Mouse (Mus musculus) ZHBTc4 (cell line): Measurements from ENCODE around the gene Gapdh.

Experiments used
- DNase-seq: peaks from one replicate; pipeline ENCODE4 v3.0.0-alpha.2; 2011; ENCODE audit warnings: low read depth, low spot score

Gapdh gene

DNA sequence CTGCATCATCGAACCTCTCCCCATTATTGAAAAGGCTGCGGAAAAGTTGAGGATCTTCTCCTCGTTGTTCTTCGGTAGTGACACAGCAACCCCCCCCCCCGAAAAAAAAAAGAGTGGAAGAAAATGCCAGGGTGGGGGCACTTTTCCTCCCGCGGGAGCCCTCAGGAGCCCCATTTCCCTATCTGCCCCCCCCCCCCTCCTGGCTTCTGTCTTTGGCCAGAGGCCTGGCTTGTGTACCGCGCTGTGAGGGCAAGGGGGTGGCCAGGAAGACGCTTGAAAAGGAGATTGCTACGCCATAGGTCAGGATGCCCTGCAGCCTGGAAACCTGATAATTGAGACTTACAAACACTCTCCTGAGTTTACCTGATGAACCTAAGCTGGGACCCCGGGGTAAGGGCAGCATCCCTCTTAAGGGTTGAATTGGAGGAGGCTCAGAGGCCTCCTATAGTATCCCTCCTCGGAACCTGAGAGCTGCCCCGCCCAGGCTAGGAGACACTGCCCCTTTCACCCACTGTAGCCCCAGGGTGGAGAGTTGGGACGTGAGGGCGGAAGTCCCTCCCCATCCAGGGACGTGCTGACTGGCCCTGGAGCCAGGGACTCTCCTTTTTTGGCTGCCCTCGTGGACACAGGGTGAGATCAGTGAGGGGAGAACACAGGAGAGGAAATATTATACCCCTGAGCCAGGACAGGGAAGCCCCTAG, at the start of gene Gapdh:
Gene Gapdh (minus strand): TSS at position 417 of the 701 bp plus-strand sequence.
- peak; percentile 72 for DNase-seq

DNA sequence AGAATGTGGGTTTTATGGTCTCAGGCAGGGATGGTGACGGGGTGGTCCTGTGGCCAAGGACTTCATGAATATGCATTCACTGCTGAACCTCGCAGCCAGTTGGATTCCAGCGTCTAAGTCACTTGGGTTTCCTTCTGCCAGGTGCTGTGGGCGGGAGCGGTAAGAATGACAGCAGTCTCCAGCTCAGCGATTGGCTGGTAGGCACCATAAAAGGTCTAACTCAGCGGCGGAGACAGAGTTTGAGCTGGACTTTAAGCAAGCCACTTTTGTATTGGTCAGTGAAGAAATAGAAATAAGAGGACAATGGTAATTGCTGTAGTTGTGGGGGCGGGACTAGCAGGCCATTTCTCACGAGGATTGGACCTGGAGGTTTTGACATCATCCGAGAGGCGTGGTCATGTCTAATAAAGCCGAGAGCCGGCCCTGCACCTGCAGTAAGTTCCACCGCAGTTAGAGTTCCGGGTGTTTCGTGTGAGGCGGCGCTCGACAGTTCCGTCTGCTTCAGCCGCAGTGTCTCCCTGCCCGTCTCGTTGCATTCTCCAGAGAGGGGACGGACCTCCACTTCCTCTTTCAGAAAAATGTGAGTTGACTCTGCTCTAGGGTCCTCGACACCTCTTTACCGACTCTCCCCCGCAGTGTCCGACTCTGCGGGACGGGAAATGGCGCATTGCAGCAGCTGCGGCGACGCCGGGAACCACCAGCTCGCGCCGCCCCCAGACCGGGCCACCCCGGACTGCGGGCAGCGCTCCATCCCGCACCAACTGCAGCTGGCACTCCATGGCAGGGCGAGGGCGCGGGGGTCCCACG, 49.1 kb upstream of the Gapdh start, which contains the start of gene Vamp1:
Gene Vamp1 (plus strand): TSS at position 404 of the 807 bp plus-strand sequence.
- DNase-seq = peak; percentile 98

DNA sequence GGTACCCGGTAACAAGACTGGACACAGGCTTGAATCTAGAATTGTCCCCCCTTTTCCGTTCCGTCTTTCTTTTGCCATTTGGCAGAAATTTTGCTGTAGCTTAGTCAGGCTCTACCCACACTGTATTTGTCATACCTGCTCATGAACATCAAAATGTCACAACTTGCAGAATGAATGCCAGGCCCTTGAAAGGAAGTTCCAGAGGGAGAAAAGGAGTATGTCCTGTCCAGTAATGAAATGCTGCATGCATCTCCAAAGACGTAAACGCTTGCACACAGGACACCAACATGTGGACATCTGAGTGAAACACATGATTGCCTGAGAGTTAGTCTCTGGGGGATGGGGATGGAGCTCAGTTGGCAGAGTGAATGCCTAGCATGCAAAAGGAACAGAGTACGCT, 47.4 kb upstream of the Gapdh start:
- no peak for DNase-seq

DNA sequence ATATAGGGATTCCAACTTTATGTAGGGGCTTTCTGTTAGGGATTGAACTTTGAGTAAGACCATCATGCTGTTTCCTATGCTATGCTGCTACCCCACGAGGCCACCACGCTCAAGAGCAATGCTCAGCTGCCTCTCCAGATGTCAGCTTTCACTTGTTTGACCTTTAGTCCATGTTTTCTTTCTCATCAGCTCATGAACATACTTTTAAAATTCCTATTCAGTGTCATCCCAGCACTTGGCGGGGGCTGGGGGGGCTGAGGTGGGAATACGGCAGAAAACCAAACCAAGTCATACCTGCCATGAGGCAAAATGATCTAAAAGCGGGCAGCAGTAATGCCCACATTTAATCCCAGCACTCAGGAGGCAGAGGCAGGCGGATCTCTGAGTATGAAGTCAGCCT, 46.9 kb upstream of the Gapdh start:
- no peak for DNase-seq

DNA sequence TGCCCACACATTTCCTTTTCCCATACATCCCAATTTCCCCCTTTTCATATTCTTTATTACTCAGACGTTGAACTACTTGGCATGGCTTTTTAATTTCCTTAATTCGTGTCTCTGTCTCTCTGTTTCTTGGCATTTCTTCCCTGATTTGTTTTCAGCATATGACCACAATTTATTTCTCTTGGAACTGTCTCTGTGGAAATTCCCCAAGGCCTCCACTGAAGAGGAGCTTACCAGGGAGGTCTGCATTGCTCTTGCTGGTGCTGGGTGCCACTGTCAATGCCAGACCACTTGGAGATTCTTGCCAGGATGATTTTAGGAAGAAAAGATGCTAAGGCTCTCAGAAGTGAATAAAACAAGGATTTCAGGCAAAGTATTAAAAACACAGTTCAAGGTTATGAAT, 46.4 kb upstream of the Gapdh start:
- no peak for DNase-seq

DNA sequence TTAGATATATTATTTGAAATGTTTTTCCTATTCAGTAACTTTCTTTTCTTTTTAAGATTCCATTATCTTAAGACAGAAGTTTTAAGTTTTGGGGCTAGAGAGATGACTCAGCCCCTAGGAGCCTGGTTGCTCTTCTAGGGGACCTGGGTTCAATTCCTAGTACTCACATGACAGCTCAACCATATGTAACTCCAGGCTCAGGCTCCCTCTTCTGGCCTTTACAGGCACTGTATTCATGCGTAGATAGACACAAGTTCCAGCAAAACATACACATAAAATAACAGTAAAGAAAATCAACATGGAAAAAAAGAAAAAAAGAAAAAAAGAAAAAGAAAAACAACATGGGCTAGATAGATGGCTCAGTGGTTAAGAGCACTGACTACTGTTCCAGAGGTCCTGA, 44.2 kb upstream of the Gapdh start:
- peak; percentile 42 for DNase-seq

DNA sequence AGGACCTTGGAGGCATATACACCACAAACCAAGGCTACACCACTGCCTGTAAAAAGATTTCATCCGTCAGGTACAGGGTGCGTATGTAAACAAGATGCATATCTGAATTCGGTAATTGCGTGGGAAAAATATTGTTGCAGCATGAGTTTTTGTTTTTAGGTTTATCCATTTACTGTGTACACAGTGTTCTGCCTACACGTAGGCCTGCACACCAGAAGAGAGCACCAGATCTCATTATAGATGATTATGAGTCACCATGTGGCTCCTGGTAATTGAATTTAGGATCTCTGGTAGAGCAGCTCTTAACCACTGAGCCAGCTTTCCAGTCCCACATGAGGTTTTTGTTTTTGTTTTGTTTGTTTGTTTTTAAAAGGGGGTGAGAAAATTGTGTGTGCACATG, 30.9 kb upstream of the Gapdh start:
- no peak for DNase-seq

DNA sequence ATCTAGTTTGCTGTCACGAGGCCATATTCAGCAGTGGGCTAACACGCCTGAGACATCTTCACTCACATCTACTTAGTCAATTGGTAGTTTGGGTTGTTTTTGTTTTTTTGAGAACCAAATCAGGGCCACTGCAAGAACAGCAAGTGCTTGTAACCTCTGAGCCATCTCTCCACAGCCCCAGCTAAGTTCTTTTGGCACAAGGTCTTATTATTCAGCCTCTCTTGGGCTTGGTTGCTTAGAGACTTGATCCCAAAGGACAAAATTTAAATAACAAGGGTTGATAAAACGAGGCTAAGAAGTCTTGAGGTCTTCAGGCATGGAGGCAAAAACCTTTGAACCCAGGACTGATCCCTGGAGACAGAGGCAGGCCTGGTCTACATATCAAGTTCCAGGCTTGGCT, 30.0 kb upstream of the Gapdh start:
- peak; percentile 77 for DNase-seq

DNA sequence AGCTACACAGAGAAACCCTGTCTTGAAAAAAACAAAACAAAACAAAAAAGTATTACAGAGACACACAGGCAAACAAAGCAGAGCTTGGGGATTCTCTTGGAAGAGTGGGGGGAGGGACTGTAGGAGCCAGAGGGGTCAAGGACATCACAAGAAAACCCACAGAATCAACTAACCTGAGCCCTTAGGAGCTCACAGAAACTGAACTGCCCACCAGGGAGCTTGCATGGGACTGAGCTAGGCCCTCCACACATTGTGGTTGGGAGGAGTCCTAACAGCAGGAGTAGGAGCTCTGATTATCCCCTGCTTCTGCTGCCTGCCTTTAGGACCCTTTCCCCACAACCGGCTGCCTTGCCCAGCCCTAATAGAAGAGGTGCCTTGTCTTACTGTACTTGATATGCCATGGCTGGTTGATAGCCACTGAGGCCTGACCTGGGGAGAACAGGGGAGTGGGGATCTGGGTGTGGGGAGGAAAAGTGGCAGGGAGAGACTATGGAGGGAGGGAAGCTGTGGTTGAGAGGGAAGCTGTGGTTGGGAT, 29.3 kb upstream of the Gapdh start:
- DNase-seq = peak; percentile 49

DNA sequence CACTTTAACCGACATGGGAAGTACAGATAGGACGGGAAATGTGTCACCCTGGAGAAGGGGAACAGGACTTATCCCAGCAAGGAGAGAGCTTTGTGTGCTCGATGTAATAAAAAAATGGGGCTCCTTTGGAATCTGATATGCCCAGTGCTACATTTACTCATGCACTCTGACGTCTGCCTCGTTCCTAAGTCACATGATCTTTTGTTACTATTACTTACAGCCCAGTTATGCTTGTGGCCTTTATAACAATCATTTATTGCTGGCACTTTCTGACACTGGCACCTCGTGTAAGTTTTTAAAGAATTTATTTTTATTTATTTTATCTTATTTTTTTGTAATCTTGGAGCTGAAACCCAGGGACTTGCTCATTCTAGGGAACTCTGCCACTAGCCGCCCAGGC, 27.1 kb upstream of the Gapdh start:
- DNase-seq = no peak

DNA sequence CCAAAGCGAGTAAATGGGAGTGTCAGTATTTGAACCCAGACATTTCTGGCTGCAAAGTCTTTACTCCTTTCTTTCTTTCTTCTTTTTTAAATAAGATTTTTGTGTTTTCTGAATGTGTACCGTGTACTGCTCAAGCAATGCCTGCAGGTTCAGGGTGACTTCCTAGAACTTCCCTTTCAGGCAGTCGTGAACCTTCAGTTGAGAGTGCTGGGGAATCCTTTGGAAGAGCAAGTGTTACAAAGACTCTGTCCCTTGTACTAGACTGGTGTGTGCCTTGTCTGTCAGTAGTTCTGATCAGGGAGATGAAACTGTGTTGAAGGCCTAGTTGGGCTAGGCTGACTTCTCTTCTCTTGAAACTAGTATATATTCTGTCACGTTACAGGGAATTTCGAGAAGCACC, 26.6 kb upstream of the Gapdh start:
- DNase-seq = no peak

DNA sequence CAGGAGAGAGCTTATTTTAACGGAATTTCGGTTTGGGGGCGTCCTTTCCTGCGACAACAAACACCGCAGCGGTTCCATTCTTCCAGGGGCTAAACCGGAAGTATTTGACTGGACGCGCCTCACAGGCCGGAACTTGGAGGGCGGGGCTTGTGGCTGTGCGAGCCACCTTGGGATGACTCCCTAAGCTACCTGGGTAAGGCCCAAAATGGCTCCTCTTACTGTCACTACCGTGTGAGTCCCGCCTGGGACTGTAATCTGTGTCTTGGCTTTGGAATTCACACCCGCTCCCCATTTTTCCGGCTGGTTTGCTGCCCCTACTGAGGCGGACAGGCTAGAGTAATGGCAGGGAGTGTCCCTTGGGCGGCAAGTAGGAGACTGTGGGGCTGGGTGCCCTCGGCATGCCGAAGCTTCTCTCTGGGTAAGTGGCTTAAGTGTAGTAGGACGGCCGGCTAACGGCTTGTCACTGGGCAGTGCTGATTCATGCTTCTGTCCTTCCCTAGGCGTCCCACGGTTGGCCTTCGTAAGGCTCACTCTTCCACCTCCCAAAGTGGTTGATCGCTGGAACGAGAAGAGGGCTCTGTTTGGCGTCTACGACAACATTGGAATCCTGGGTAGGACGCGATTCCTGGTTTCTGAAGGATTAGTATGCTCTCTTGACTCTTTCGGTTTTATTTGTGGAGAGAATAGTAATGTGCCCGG, 25.9 kb upstream of the Gapdh start:
- DNase-seq = peak; percentile 98

DNA sequence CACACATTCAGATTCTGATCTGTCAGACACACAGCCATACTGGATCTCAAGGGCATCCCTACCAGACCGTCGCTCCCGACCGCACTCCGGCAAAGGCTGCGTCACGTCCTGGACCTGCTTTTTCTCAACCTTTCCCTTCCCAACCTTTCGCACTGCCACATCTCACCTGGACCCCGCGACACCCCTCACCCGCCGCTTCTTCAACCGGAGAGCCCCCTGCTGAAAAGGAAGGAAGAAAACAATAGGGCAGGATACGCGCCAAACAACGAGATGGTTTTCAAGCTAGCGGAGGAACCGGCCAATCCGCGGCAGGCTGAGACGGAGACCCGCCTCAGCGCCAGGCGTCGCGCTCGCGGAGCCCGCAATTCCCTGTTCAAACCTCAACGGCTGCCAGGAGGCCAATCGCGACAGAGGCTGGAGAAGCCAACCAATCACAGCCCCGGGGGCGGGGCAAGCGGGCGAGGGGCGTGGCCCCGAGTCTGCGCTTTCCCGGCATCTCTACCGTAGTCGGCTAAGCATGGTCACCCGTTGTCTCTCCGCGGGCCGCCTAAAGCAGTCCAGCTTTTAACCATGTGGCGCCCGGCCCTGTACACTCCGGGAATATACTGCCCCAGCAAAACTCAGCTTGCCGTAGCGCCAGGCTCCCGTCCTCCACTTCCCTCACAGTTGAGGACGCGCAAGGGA, 25.2 kb upstream of the Gapdh start, which contains the start of the genes Ncapd2 and Mrpl51:
Gene Ncapd2 (minus strand): TSS at position 370 of the 684 bp plus-strand sequence.
Gene Mrpl51 (plus strand): TSS at position 470 of the 684 bp plus-strand sequence.
- peak; percentile 99 for DNase-seq

DNA sequence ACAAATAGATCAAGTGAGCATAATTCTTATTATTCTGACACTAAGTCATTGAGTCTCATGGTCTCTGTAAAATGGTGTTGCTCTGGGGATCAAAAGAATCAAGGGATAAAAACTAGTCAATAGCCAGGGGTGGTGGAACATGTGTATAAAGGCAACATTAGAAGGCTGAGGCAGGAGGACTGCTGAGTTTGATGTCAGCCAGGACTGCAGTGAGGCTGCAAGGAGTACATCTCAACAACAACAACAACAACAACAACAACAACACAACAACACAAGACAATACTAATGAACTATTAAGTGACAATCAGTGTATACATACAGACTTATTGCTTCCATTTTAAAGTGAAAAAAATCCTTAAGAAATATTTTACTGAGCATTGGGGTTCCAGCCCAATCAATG, 24.5 kb upstream of the Gapdh start:
- DNase-seq = no peak

DNA sequence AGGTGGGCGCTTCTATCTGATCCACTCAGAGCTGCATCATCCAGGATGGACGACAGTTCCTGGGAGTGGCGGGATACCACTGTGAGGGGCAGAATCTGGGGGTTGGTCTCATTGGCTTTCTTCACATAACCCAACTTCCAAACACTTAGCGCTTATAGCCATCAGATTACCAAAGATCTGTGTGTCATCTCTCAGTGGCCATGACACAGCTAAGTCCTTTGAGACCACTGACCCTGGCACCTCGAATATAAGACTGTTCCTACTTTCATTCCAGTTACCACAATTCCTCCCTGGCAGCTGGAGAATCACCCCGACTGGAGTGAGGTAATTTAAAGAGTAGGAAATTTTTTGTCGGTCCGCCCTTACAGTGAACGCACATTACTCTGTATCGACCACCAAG, 19.9 kb upstream of the Gapdh start:
- no peak for DNase-seq

DNA sequence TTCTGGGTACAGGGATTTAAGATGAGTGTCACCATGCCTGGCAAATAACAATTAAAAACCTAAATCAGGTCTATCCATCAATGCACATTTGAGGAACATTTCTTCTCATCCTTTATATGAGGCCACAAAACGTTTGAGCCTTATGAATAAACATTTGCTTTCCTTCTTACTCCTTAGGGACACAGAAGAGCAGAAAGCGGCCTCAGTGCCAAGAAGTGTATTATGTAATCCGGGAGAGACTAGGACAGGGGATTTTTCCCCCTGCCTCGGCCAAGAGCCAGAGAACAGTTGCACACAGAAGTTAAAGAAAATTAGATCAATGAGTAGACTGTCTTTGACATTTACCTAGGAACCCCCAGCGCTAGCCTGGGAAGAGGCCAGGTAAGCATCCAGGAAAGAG, 15.9 kb upstream of the Gapdh start:
- DNase-seq = no peak

DNA sequence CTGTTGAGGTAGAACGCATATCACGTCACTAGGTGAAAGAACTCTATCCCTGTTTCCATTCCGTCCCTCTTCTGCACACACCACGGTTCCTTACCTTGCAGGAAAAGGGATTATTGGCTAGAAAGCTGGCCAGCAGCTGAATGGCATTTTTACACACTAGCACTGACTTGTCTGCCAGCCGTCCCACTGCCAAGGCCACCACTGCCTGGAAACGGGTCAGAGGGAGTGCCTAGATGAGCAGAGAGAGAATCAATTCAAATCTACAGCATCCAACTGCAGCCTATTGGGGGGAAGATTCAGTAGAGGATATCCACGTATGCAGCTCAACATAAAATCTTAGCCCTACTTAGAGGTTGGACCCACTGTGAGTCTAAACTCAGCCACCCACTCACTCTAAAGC, 13.3 kb upstream of the Gapdh start:
- no peak for DNase-seq

DNA sequence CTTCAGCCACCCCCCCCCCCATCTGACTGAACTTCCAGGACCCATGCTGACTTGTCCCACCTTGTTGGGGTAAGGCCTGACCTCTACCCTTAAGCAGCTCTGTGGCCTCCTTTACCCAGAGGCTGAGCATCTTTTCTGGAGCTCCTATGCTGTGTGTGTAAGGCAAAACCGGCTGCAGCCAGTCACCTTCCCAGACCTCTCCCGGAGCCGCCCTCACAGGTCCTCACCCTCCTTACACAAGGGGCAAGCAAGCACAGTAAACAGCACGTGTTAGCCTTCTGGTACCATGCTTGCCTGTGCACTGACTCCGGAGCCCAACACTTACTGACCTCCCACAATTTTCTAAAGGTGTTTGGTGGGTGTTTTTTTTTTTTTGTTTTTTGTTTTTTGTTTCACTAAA, 9.2 kb upstream of the Gapdh start:
- peak; percentile 77 for DNase-seq

DNA sequence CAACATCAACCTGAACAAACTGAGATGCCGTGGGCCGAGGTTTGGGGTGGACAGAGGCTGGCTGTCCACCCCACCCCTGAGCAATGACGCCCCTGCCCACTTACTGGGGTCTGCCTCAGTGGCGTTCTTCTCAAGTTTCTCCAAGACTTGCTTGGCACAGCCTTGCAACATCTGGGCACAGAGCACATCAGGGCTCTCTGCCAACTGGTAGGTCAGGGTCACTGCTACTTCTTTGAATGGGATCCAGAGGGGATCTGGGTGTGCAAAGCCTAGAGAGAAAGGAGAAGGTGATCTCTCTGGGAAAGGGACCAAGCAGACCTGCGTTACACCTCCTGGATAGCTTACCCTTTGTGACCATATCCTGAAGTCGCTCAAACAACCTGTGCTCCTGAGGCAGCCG, 7.0 kb upstream of the Gapdh start:
- DNase-seq = no peak

DNA sequence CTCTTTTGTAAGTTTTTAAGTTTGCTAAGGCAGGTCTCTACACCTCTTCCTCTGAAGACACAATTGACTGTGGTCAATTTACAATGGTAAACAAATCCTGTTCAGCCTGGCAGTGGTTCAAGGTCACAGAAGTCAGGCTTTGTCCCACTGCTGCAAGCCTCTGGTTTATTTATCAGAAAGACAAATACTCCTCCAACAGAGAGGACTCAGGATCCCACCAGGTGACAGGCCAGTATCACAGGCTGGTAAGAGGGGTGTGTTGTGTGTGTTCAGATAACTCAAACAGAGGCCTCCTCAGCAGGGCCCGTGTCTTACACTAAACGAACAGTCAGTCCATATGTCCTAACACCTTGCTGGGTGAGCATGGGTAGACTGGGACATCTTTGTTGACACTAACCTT, 6.2 kb upstream of the Gapdh start:
- DNase-seq = peak; percentile 86

DNA sequence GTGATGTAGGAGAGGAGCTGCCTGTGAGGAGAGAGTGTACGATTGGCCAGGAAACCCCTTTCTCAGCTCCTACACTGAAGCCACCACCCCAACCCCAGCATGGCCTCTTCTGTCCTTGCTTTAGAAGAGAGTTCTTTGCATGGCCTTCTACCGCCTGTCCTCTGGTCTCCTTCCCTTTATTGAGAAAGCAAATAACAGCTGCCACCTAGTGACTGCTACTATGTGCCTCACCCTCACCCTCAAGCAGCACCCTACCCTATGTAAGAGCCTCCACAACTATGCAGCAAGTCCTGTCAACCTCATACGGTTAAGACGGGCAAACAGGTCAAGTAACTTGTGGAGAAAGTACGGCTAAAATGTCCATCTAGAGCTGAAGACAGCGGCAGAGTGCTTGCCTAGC, 3.9 kb upstream of the Gapdh start:
- DNase-seq = no peak

DNA sequence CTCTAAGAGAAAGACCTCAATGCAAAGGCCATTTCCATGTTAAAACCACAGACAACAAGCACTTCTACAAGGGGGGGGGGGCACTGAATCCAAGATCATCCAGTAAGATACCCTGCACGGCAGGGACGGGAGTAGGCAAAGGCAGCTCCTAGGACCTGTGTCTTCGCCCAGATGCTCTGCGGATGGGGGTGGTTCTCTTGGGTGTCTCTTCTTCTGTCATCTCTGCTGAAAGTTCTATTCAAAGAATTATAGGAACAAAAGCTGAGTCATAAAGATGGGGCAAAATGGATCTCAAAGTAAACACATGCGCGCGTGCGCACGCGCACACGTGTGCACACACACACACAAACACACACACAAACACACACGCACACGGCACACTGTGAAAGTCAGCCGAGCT, 1.8 kb upstream of the Gapdh start:
- no peak for DNase-seq
